Mouse (Mus musculus) limb, embryonic 11.5 days (tissue): ENCODE measurements around the gene Muc1. TPM values are rescaled to one million over a fixed set of nuclear protein-coding genes. Genes with fewer than 3 reads are reported as not detected.

Experiments used
- ATAC-seq: fragments of 200-750 bp; cut with Nextera tagmentation; 2 replicates; pipeline ENCODE4 v1.8.0; 2017; ENCODE audit warnings: low read depth; ENCODE audit not compliant: insufficient number of reproducible peaks, low FRiP score, low TSS enrichment
- DNase-seq: peaks from one replicate; pipeline ENCODE4 v3.0.0-alpha.2; 2015; ENCODE audit warnings: low spot score
- H3K27ac ChIP-seq: fragments of 300-500 bp; sonication (generic); replicated peaks from 2 replicates; pipeline ENCODE4 v1.5.1; 2014; ENCODE audit warnings: low read depth, mild to moderate bottlenecking, low read length
- H3K27me3 ChIP-seq: fragments of 300-500 bp; sonication (generic); 2 replicates; pipeline ENCODE4 v1.6.1; 2014; ENCODE audit warnings: mild to moderate bottlenecking, low read length, mixed read lengths; ENCODE audit not compliant: control insufficient read depth, insufficient read depth
- H3K36me3 ChIP-seq: fragments of 300-500 bp; sonication (generic); 2 replicates; pipeline ENCODE4 v1.6.1; 2014; ENCODE audit warnings: mild to moderate bottlenecking, low read length, moderate library complexity, mixed read lengths; ENCODE audit not compliant: control insufficient read depth, insufficient read depth
- H3K4me1 ChIP-seq: fragments of 300-500 bp; sonication (generic); 2 replicates; pipeline ENCODE4 v1.6.1; 2014; ENCODE audit warnings: low read length, mixed read lengths; ENCODE audit not compliant: control insufficient read depth, insufficient read depth
- H3K4me2 ChIP-seq: fragments of 300-500 bp; sonication (generic); 2 replicates; pipeline ENCODE4 v1.6.1; 2014; ENCODE audit warnings: low read depth, mild to moderate bottlenecking, moderate library complexity; ENCODE audit not compliant: severe bottlenecking
- H3K4me3 ChIP-seq: fragments of 300-500 bp; sonication (generic); 2 replicates; pipeline ENCODE4 v1.5.1; 2014; ENCODE audit warnings: low read depth, low read length
- H3K9ac ChIP-seq: fragments of 300-500 bp; sonication (generic); 2 replicates; pipeline ENCODE4 v1.6.1; 2014; ENCODE audit warnings: mild to moderate bottlenecking, low read length
- H3K9me3 ChIP-seq: fragments of 300-500 bp; sonication (generic); 2 replicates; pipeline ENCODE4 v1.6.1; 2016; ENCODE audit warnings: low read length; ENCODE audit not compliant: control insufficient read depth
- WGBS: fragments of 180-500 bp; shearing (Covaris S2); extraction: QIAGEN DNeasy Blood & Tissue Kit; methylation state at CpG from one replicate; pipeline ENCODE4 v1.1.7; 2014; 5-methylcytosine and 5-hydroxymethylcytosine counted together
- polyA plus RNA-seq: library from polyadenylated mRNA; unstranded; fragments of >200 nt; fragmentation: Nextera tagmentation; extraction: Ambion mirVana; gene quantifications from 2 replicates; pipeline ENCODE4 v1.2.1, GENCODE M21; 2014

Muc1 gene
- polyA plus RNA-seq, 1 experiment from 2014 or later: 0.68 TPM

GRCm38 (mm10) chr3:89231772-89232275 is 3.0 kb downstream of the Muc1 start:
- Histone ChIP-seq H3K4me1 (peaks cover 9% of the 10 kb centered on the region; the same call in 1 of the 2 replicates), H3K9me3 (no peaks in the 10 kb centered on the region), H3K27ac (no peak overlapping the region), H3K9ac (no peak overlapping the region), H3K4me2 (no peak overlapping the region), H3K36me3 (no peaks in the 10 kb centered on the region), H3K27me3 (0 out of 2 replicates have a peak, but pooled peaks cover 2% of the 10 kb centered on the region), H3K4me3 (no peak overlapping the region)
- WGBS: 72% methylated on average over 16 of the region's 16 CpGs
- DNase-seq (no peak), ATAC-seq (no peak)

- H3K4me1 ChIP-seq: peaks cover 7% of the 10 kb centered on the region; the same call in 1 of the 2 replicates
- DNase-seq: no peak
- no peak for ATAC-seq
- no peaks in the 10 kb centered on the region for H3K9me3 ChIP-seq
- 50% methylated on average over 6 of the region's 6 CpGs for WGBS
- no peak overlapping the region for H3K4me3 ChIP-seq
- no peaks in the 10 kb centered on the region for H3K36me3 ChIP-seq
- no peak overlapping the region for H3K9ac ChIP-seq
- no peak overlapping the region for H3K27ac ChIP-seq
- no peak overlapping the region for H3K4me2 ChIP-seq
- H3K27me3 ChIP-seq: 0 out of 2 replicates have a peak, but pooled peaks cover 2% of the 10 kb centered on the region
These were observed 3.8 kb downstream of the Muc1 start for GRCm38 (mm10) chr3:89232614-89233013.

GRCm38 (mm10) chr3:89233562-89234110 is 4.8 kb downstream of the Muc1 start:
- Histone ChIP-seq H3K27ac (no peak overlapping the region), H3K9ac (no peak overlapping the region), H3K4me2 (no peak overlapping the region), H3K27me3 (0 out of 2 replicates have a peak, but pooled peaks cover 2% of the 10 kb centered on the region), H3K36me3 (no peaks in the 10 kb centered on the region), H3K4me1 (peaks cover under 1% of the 10 kb centered on the region; the same call in 1 of the 2 replicates), H3K9me3 (no peaks in the 10 kb centered on the region), H3K4me3 (no peak overlapping the region)
- ATAC-seq: no peak
- no peak for DNase-seq
- 85% methylated on average over 14 of the region's 14 CpGs for WGBS

GRCm38 (mm10) chr3:89236516-89236915 is 7.7 kb downstream of the Muc1 start:
- 93% methylated on average over 10 of the region's 10 CpGs for WGBS
- Histone ChIP-seq H3K9ac (no peak overlapping the region), H3K4me1 (no peaks in the 10 kb centered on the region), H3K9me3 (no peaks in the 10 kb centered on the region), H3K4me3 (no peak overlapping the region), H3K27ac (no peak overlapping the region), H3K36me3 (no peaks in the 10 kb centered on the region), H3K4me2 (no peak overlapping the region), H3K27me3 (no peaks in the 10 kb centered on the region)
- ATAC-seq (no peak), DNase-seq (no peak)

GRCm38 (mm10) chr3:89237682-89238081 is 8.8 kb downstream of the Muc1 start:
- Histone ChIP-seq H3K36me3 (no peaks in the 10 kb centered on the region), H3K9me3 (no peaks in the 10 kb centered on the region), H3K27me3 (no peaks in the 10 kb centered on the region), H3K9ac (no peak overlapping the region), H3K4me3 (no peak overlapping the region), H3K4me2 (no peak overlapping the region), H3K27ac (no peak overlapping the region), H3K4me1 (no peaks in the 10 kb centered on the region)
- DNase-seq: no peak
- WGBS: 95% methylated on average over 21 of the region's 21 CpGs
- ATAC-seq: no peak

GRCm38 (mm10) chr3:89238494-89238893 is 9.6 kb downstream of the Muc1 start:
- Histone ChIP-seq H3K27me3 (no peaks in the 10 kb centered on the region), H3K4me3 (no peak overlapping the region), H3K27ac (no peak overlapping the region), H3K36me3 (no peaks in the 10 kb centered on the region), H3K9me3 (no peaks in the 10 kb centered on the region), H3K9ac (no peak overlapping the region), H3K4me1 (peaks cover under 1% of the 10 kb centered on the region), H3K4me2 (no peak overlapping the region)
- DNase-seq (no peak), ATAC-seq (no peak)
- WGBS: 73% methylated on average over 9 of the region's 12 CpGs

- H3K9me3 ChIP-seq: no peaks in the 10 kb centered on the region
- no peak overlapping the region for H3K4me3 ChIP-seq
- H3K36me3 ChIP-seq: no peaks in the 10 kb centered on the region
- H3K9ac ChIP-seq: no peak overlapping the region
- H3K27me3 ChIP-seq: no peaks in the 10 kb centered on the region
- DNase-seq (peak; percentile 70), ATAC-seq (no peak)
- peaks cover 23% of the 10 kb centered on the region for H3K4me1 ChIP-seq
- no peak overlapping the region for H3K4me2 ChIP-seq
- WGBS: 79% methylated on average over 9 of the region's 9 CpGs
- no peak overlapping the region for H3K27ac ChIP-seq
These were observed 13.6 kb downstream of the Muc1 start for GRCm38 (mm10) chr3:89242331-89242895.

GRCm38 (mm10) chr3:89243609-89244008 is 14.8 kb downstream of the Muc1 start:
- no peak overlapping the region for H3K9ac ChIP-seq
- H3K4me3 ChIP-seq: peak overlapping the region; percentile 78
- H3K4me1 ChIP-seq: peaks cover 25% of the 10 kb centered on the region
- DNase-seq (peak; percentile 77), ATAC-seq (0 out of 2 replicates have a peak, but pooled peaks have one; percentile 10)
- no peaks in the 10 kb centered on the region for H3K27me3 ChIP-seq
- 11% methylated on average over 14 of the region's 14 CpGs for WGBS
- H3K27ac ChIP-seq: no peak overlapping the region
- no peaks in the 10 kb centered on the region for H3K9me3 ChIP-seq
- no peaks in the 10 kb centered on the region; the same call in 1 of the 2 replicates for H3K36me3 ChIP-seq
- H3K4me2 ChIP-seq: peak overlapping the region; percentile 89
